Mouse (Mus musculus): ENCODE data around the gene Rwdd4a.

Gene Rwdd4a

GRCm38 (mm10) chr8:47533344-47534125, at the start of gene Rwdd4a, which contains the start of gene Trappc11:
Rwdd4a (plus strand) TSS chr8:47533664.
Trappc11 (minus strand) TSS chr8:47533470.
- in situ Hi-C loops (cut with MboI, MseI), result loop anchor here (5.0 to 25.0 kb wide), 2 partner anchors 134 to 1546 kb away; partner anchors contain the start of genes 1700029J07Rik, Lrp2bp and Ufsp2

GRCm38 (mm10) chr8:47487231-47487630, 46.2 kb upstream of the Rwdd4a start:
- in situ Hi-C loops (cut with MboI, MseI), result no loop called here

- in situ Hi-C loops (cut with MboI, MseI), result no loop called here
Measured at GRCm38 (mm10) chr8:47493106-47493505, 40.4 kb upstream of the Rwdd4a start.

GRCm38 (mm10) chr8:47494602-47495153, 38.8 kb upstream of the Rwdd4a start:
- in situ Hi-C loops (cut with MboI, MseI), result no loop called here

- in situ Hi-C loops (cut with MboI, MseI), result no loop called here
Measured at GRCm38 (mm10) chr8:47495428-47495827, 38.0 kb upstream of the Rwdd4a start.

GRCm38 (mm10) chr8:47501994-47502393, 31.5 kb upstream of the Rwdd4a start:
- in situ Hi-C loops (cut with MboI, MseI), result loop anchor here (25.0 kb wide), 1 partner anchor 635 kb away; no protein-coding TSS in a partner anchor

- in situ Hi-C loops (cut with MboI, MseI), result loop anchor here (25.0 kb wide), 1 partner anchor 635 kb away; no protein-coding TSS in a partner anchor
Measured at GRCm38 (mm10) chr8:47502546-47502945, 30.9 kb upstream of the Rwdd4a start.

- in situ Hi-C loops (cut with MboI, MseI), result loop anchor here (25.0 kb wide), 1 partner anchor 632 kb away; no protein-coding TSS in a partner anchor
Measured at GRCm38 (mm10) chr8:47505431-47505830, 28.0 kb upstream of the Rwdd4a start.

- in situ Hi-C loops (cut with MboI, MseI), result loop anchor here (25.0 kb wide), 1 partner anchor 626 kb away; no protein-coding TSS in a partner anchor
Measured at GRCm38 (mm10) chr8:47510930-47511329, 22.5 kb upstream of the Rwdd4a start.

- in situ Hi-C loops (cut with MboI, MseI), result loop anchor here (25.0 kb wide), 1 partner anchor 624 kb away; no protein-coding TSS in a partner anchor
Measured at GRCm38 (mm10) chr8:47513601-47514000, 19.9 kb upstream of the Rwdd4a start.

GRCm38 (mm10) chr8:47528094-47528493, 5.4 kb upstream of the Rwdd4a start:
- in situ Hi-C loops (cut with MboI, MseI), result loop anchor here (25.0 kb wide), 1 partner anchor 1541 kb away; the partner anchor contains the start of genes 1700029J07Rik, Lrp2bp and Ufsp2

GRCm38 (mm10) chr8:47538323-47538722, 4.9 kb downstream of the Rwdd4a start:
- in situ Hi-C loops (cut with MboI, MseI), result loop anchor here (25.0 kb wide), 1 partner anchor 1551 kb away; the partner anchor contains the start of genes 1700029J07Rik, Lrp2bp and Ufsp2

GRCm38 (mm10) chr8:47542746-47543145, 9.3 kb downstream of the Rwdd4a start:
- in situ Hi-C loops (cut with MboI, MseI), result loop anchor here (5.0 to 25.0 kb wide), 2 partner anchors 145 to 1555 kb away; partner anchors contain the start of genes 1700029J07Rik, Lrp2bp and Ufsp2

- in situ Hi-C loops (cut with MboI, MseI), result loop anchor here (5.0 to 25.0 kb wide), 2 partner anchors 143 to 1557 kb away; partner anchors contain the start of genes 1700029J07Rik, Lrp2bp and Ufsp2
Measured at GRCm38 (mm10) chr8:47544094-47544493, 10.6 kb downstream of the Rwdd4a start.

- in situ Hi-C loops (cut with MboI, MseI), result loop anchor here (25.0 kb wide), 1 partner anchor 1560 kb away; the partner anchor contains the start of genes 1700029J07Rik, Lrp2bp and Ufsp2
Measured at GRCm38 (mm10) chr8:47547102-47547501, 13.6 kb downstream of the Rwdd4a start.

GRCm38 (mm10) chr8:47553613-47554012, 20.1 kb downstream of the Rwdd4a start:
- in situ Hi-C loops (cut with MboI, MseI), result no loop called here

GRCm38 (mm10) chr8:47556446-47556845, 23.0 kb downstream of the Rwdd4a start:
- in situ Hi-C loops (cut with MboI, MseI), result no loop called here

GRCm38 (mm10) chr8:47558274-47558673, 24.8 kb downstream of the Rwdd4a start:
- in situ Hi-C loops (cut with MboI, MseI), result no loop called here

GRCm38 (mm10) chr8:47560801-47561200, 27.3 kb downstream of the Rwdd4a start:
- in situ Hi-C loops (cut with MboI, MseI), result no loop called here

- in situ Hi-C loops (cut with MboI, MseI), result no loop called here
Measured at GRCm38 (mm10) chr8:47566551-47566950, 33.1 kb downstream of the Rwdd4a start.

GRCm38 (mm10) chr8:47568098-47568497, 34.6 kb downstream of the Rwdd4a start:
- in situ Hi-C loops (cut with MboI, MseI), result no loop called here

GRCm38 (mm10) chr8:47570161-47570560, 36.7 kb downstream of the Rwdd4a start:
- in situ Hi-C loops (cut with MboI, MseI), result no loop called here

All from regulatory T cell (primary cell).